Mouse (Mus musculus) cerebellum, postnatal 4 days (tissue): ENCODE data around the gene Twist2.

Source experiments
- DNase-seq, 2 experiments: peaks; one replicate each; pipeline ENCODE4 v3.0.0; 2022; ENCODE audit warnings: low spot score in 2 of 2, mixed read lengths in 1 of 2

Gene Twist2

GRCm38 (mm10) chr1:91816571-91816970 lies 15.3 kb downstream of the Twist2 start:
- DNase-seq: no peak

DNA sequence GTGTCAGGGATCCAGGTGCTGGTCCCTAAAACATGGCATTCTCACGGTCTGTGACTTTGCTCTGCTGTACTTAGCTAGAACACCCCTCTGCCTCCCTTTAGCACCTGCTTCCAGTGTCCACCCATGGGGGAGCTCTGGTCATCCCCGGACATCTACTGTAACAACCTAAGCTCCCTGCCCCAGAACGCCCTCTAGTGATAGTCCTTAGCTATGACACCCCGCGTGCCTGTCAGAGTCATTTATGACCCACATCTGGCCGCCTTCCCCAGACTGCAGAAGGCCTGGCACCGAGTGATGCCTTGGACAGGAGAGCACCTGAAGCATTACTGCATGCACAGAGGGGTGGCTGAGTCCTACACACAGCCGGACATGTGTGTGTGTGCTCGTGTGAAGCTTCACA lies 18.0 kb downstream of the Twist2 start:
- no peak for DNase-seq

DNA sequence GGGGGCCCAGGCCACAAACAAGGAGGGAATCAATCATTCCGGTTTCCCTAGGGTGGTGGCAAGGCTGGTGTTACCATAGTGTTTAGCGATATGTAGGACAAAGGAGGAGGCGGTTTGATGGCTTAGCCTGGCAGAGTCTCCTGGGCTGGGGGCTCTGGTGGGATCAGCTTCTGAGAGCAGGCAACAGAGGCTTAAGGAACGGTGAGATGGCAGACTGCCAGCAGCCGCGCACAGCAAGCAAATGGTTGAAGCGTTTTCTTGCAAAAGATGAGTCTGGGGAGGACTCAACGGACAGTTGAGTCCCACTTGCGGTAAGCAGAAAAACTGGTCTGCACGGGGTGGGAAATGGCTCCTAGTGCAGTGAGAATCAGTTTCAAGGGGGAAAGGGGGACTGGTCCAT lies 19.3 kb downstream of the Twist2 start:
- peak in 1 of 2 experiments; percentile 12 for DNase-seq

DNA sequence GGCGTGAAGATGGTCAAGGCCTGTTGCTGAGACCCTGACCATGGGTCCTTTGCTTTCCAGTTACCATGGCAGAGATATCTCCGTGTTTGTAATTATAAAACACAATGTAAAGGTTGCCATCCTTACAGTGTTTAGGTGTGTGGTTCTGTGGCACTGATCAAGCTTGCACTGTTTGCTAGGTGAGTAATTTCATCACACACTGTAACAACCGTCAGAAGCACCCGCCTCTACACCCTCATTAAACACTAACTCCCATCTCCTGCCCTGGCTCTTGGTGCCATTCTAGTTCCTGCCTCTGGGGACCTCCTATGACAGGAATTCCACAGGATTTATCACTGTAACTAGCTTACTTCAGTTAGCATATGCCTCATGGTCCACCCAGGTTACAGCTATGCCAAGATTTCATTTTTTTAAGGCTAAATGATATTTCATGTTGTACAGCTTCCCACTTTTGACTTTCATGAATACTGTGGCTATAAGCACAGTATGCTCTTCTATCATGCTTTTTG lies 21.1 kb downstream of the Twist2 start:
- no peak for DNase-seq

DNA sequence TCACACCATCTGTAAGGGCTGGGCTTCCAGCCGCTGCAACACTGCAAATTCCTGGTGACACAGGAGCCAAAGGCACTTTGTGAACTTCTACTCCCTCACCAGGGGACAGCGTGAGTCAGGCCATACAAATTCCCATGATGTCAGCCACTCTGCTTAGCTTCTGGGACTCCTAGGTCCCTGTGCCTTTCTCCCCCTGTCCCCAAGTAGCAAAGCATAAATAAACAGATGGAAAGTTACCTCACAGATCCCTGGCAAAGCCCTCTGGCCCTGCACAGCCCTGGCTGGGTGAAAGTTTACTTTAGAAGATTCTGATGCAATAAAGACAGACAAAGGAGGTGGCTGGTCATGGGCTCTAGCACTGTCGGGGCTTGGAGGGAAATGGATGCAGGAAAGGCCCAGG lies 22.3 kb downstream of the Twist2 start:
- no peak for DNase-seq

DNA sequence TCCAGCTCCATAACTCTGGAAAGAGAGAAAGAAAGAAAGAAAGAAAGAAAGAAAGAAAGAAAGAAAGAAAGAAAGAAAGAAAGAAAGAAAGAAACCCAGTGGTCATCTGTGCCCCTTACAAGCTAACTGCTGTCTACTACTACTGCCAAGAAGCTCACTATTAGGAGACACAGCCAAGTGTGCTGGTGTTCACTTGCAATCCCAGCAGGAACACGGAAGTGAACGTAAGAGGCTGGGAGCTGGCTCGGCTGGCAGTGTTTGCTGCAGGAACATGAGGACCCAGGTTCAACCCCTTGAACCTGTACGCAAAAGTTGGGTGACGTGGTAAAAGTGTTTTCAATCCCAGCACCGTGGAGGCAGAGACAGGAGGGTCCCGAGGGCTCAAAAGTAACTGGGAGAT lies 22.7 kb downstream of the Twist2 start:
- DNase-seq: no peak

DNA sequence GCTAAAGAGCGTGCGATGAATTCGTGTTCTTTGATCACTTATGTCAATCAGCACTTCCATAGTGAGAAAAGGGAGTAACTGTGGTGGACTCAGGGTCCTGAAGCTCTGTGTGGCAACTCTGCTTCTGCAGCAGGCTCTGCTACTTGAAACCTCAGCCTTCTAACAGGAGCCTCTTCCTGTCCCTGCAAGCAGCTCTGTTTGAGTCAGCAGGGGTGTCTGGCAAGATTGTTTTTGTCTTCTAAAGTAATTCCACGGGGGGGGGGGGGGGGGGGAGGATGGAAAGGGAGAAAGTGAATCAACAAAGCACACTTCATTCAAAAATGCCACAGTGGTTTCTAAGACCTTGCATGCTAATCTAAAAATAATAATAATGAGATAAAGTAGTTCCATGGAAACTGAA lies 24.0 kb downstream of the Twist2 start:
- DNase-seq: no peak

DNA sequence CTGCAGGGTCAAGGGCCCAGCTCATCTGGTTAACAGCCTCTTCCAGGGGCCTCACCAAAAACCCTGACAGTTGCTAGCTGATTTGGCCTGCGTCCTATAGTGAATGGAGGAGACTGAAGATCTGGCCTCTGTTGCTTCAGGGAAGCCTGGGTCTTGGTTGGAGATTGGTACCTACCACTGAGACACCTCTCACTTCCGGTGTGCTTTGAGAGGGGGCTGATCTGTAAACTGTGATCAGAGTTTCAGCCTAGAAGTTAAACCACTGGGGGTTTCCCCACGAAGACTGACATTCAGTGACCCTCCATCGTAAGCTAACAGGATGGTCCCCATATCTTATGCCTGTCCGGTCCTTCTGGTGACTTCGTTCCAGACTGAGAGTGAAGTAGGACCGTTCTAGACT lies 30.7 kb downstream of the Twist2 start:
- DNase-seq: no peak

- DNase-seq: no peak
Measured at GRCm38 (mm10) chr1:91839557-91839956, 38.3 kb downstream of the Twist2 start.

GRCm38 (mm10) chr1:91839979-91840378 lies 38.7 kb downstream of the Twist2 start:
- DNase-seq: no peak

- DNase-seq: no peak
Measured at GRCm38 (mm10) chr1:91844236-91844635, 43.0 kb downstream of the Twist2 start.

DNA sequence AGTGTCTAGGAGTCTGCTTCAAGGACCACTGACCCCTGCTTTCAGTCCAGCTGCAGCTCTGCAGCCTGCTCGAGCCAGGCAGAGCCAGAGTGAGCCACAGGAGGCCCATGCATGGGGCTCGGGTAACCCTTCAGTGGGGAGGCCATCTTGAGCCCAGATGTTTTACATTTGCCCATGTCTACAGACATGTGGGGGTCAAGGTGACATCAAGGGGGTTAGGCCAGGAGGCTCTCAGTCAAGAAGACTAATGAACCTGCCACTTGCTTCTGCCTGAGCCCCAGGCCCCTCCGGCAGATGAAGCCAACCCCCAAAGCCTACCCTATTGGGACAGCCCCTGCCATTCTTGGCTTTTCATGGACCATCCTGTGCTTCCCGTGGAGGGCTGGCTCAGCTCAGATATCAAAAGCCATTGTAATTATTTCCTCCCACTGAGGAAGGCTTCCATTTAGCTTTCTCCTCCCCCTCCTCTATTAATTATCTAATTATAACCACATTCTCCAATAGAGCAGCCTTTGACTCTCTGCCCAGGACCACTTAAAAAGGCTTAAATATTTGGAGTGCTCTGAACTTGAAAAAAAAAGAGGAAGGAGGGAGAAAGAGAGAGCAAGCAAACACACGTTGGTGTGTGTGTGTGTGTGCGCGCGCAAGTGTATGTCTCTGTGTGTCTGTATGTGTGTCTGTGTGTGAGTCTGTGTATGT lies 43.6 kb downstream of the Twist2 start:
- DNase-seq: no peak

DNA sequence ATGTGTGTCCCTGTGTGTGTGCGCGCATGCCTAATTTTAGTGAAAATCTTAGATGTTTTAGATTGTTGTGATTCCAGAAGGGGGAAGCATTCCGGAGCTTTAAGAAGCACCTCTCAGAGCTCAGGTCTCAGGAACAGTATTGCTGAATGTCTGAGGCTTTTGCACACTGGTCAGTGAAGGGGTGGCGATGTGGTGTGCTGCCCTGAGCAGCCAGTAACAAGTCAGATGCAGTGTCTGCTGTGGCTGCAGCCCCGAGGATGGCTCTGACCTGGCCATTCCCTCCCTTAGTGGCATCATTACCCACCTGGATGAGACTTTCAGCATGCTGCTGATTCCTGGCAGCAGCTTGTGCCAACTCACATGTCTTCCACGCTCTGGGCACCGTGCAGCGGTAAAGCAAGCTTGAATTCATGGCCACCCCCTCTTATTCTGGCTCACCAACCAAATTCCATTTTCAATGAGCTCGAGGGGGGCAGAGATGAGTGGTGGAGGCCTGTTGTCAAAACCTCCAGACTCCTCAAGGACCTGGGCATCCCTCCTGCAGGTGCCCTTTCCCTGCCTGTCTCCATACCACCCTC lies 44.2 kb downstream of the Twist2 start:
- DNase-seq: no peak

DNA sequence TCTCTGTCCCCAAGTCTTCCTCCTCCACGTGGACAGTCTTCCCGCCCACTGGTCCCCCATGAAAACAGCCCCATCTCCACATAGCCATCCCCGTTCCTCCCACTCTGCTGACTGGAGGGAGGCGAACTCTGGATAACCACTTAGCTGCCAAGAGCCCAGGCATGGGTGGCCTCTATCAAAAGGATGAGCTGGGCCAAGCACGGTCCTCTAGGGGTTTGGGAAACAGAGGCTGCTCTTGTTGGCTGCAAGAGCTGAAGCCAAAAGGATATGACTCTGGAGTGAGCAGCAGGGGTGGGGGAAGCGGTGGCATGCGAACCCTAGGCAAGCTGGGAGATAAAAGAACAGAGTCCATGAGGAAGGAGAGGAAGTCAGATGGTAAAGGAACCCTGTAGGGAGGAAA lies 50.0 kb downstream of the Twist2 start:
- no peak for DNase-seq

- DNase-seq: no peak
Measured at GRCm38 (mm10) chr1:91856771-91857664, 55.8 kb downstream of the Twist2 start.

- DNase-seq: no peak
Measured at GRCm38 (mm10) chr1:91858101-91858790, 57.0 kb downstream of the Twist2 start.

DNA sequence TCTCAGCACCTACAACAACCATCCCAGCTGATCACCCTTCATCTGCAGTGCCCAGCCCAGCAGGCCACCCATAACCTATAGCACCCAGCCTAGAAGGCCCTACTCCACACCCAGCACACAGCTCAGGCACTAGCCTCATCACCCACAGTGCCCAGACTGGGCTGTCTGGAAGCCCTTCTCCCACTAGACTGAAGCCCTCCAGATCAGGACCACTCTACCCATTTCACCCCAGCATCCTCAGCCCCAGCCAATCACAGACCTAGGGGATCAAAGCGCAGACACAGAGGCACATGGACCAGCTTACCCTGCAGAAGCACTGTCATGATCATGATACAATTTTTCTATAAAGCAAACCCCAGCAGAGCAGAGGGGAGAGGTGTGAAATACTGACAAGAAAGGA lies 57.6 kb downstream of the Twist2 start:
- no peak for DNase-seq

DNA sequence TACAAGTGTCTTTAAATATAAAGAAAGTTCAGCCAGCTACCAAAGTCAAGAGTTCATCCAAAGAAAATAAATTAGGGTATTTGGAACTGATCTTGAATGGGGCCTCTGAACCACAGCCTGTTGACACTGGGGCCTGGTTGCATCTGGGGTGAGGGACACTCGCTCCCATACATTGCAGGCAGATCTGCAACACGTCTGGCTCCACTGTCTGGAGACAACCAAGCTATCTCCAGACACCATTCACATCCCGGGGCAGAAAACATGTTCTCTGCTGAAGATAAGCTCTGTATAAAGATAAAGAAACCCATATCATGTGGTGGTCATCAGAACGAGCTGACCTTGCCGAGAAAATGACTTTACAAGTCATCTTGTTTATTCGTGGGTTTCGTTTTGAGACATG lies 60.2 kb downstream of the Twist2 start:
- DNase-seq: no peak

DNA sequence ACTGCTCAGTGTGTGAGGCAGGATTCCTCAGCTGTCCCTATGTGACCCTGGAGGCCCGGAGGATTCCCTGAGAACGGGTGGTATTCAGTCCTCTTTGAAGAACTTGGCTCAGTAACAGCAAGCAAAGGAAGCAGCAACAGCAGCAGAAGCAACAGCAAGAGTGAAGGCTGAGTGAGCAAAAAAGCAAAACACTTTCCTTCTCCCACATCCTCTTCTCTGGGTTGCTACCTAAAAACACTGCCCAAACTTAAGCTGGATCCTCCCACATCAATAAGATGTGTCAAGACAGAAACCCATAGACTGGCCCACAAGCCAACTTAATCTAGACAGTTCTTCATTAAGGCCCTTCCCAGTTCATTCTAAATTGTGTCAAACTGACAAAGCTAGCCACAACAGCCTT lies 64.7 kb downstream of the Twist2 start:
- no peak for DNase-seq

DNA sequence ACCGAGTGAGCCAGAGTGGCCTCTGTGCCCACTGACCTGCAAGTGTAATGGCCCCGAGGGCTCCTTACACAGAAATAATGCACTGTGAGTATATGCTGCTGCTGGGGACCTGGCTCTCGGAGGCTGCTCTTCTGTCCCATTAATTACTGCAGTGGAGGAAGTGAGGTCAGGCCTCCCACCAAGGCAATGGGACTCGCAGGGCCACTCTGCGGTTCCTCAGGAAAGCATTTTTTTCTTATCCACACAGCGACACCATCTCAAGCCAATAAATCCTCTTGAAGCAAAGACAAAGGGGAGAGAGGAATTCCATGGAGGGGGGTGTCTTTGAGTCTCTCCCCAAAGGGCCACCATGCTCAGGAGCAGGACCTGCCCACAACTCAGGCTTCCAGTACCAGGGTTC lies 69.8 kb downstream of the Twist2 start:
- DNase-seq: no peak

DNA sequence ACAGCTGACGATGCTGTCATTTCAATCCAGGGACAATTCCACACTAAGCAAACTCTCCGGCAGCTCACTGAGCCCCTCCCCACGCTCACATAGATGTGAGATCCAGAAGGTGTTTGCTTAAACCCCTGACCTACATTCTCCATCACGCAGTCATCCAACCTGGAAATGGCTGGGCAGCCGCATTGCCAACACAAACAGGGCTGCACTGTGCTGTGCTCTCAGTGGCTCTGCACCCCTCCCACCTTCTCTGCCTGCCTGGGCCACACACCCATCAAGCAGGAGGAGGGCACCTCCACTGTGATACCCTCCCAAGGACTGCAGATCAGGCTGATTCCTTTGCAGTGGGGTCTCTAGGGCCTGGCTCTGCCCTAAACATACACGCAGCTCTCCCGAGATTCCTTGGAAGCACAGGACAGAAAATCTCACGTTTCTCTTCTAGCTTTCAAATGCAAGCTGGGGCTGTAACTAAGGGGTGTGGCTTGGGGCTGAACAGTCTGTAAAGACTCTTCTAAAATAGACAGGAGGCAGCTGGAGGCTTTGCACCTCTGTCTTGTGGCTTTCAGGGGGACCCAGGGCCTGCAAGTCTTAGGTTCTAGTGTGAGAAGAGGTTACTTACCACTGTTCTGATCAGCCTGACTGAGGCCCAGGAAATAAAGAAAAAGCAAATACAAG lies 71.3 kb downstream of the Twist2 start:
- no peak for DNase-seq
